Mouse (Mus musculus) brain, embryonic 18.5 days (tissue): Measurements from ENCODE around the gene Olfr1116.
"Not testable (repeated sequence)": the region's sequence is repeated elsewhere in the genome, so short reads cannot be mapped to it uniquely, and the experiment has no call there.

Experiments used
- DNase-seq: peaks from one replicate; pipeline ENCODE4 v3.0.0-alpha.2; 2012; ENCODE audit warnings: low read depth, low spot score

The Olfr1116 gene

GRCm38 (mm10) chr2:87267234-87267633 is at the start of gene Olfr1116:
Gene Olfr1116 (plus strand): TSS chr2:87267534.
- no peak for DNase-seq

- DNase-seq = no peak
Observed at GRCm38 (mm10) chr2:87247713-87248112, 19.6 kb upstream of the Olfr1116 start, which contains the start of gene Olfr1115. Gene Olfr1115 (plus strand): TSS chr2:87248013.

GRCm38 (mm10) chr2:87293977-87294376 is 26.6 kb downstream of the Olfr1116 start:
- DNase-seq = not testable (repeated sequence)

GRCm38 (mm10) chr2:87307281-87307680 is 39.9 kb downstream of the Olfr1116 start, which contains the start of gene Olfr1118:
Gene Olfr1118 (plus strand): TSS chr2:87307581.
- no peak for DNase-seq
